In genomic region chr2:117871507-117872282, GRCm38 (mm10) we compare ENCODE assay signal across 18 mouse cellular contexts.
DNase-seq lines count a peak whose midpoint lies in the region; ATAC-seq lines count a peak whose summit lies in the region.
"Had no signal": no experiment of that assay in that cellular context is flagged by ENCODE, and none has a peak within 500 bp of the region (broad histone marks: within the 10 kb centered on the region; RNA-seq: fewer than 3 reads in every experiment).

No protein-coding gene starts in this region.

- H3K27me3 ChIP-seq in heart, embryonic 11.5 days (ENCODE audit: control insufficient read depth, insufficient read depth, low read length): no peaks in the 10 kb centered on the region
- H3K27me3 ChIP-seq in midbrain, embryonic 10.5 days (ENCODE audit: low read depth, poor library complexity, severe bottlenecking): no peaks in the 10 kb centered on the region
- H3K27me3 ChIP-seq in midbrain, embryonic 15.5 days (replicated peaks): no peaks in the 10 kb centered on the region
- no peaks in the 10 kb centered on the region for H3K27me3 ChIP-seq in forebrain, embryonic 13.5 days

- no peaks in the 10 kb centered on the region for H3K9me3 ChIP-seq in heart, embryonic 11.5 days (replicated peaks; ENCODE audit: control insufficient read depth, low read length)
- no peaks in the 10 kb centered on the region for H3K9me3 ChIP-seq in midbrain, embryonic 10.5 days (replicated peaks)
- H3K9me3 ChIP-seq in midbrain, embryonic 15.5 days: no peaks in the 10 kb centered on the region
- no peaks in the 10 kb centered on the region for H3K9me3 ChIP-seq in forebrain, embryonic 13.5 days (replicated peaks)

- H3K36me3 ChIP-seq in heart, embryonic 11.5 days (ENCODE audit: control insufficient read depth, insufficient read depth, low read length): no peaks in the 10 kb centered on the region
- H3K36me3 ChIP-seq in midbrain, embryonic 10.5 days: no peaks in the 10 kb centered on the region
- no peaks in the 10 kb centered on the region for H3K36me3 ChIP-seq in midbrain, embryonic 15.5 days (replicated peaks)
- H3K36me3 ChIP-seq in forebrain, embryonic 13.5 days (ENCODE audit: poor library complexity, severe bottlenecking): no peaks in the 10 kb centered on the region

- peak; percentile 35 for DNase-seq in heart, adult 11 months
- DNase-seq in midbrain, embryonic 10.5 days (ENCODE audit: low spot score): peak; percentile 37
- peak; percentile 21 for DNase-seq in ZHBTc4 (ENCODE audit: low read depth, low spot score)
- DNase-seq in adipocyte (ENCODE audit: low spot score): no peak
- DNase-seq: adrenal gland, postnatal 14 days; B cell, adult 2 months; cerebellum, adult 11 months; gastrocnemius, postnatal 14 days; heart, postnatal 4 days; kidney, adult 8-10 months; kidney, postnatal 25 days; liver; thymus, postnatal 36 days had no signal

- no peak for ATAC-seq in heart, embryonic 11.5 days (replicated peaks; ENCODE audit: insufficient number of reproducible peaks, low FRiP score, low TSS enrichment)
- no peak for ATAC-seq in midbrain, embryonic 15.5 days (replicated peaks)
- peak; percentile 36; the same call in 1 of the 2 replicates for ATAC-seq in forebrain, embryonic 13.5 days
- no peak for ATAC-seq in megakaryocyte, adult 5-6 weeks (ENCODE audit: poor library complexity, severe bottlenecking)
- ATAC-seq: lung, postnatal 0 days had no signal

- no peak overlapping the region for H3K4me3 ChIP-seq in heart, embryonic 11.5 days (ENCODE audit: low read depth, low read length)
- no peak overlapping the region for H3K4me3 ChIP-seq in midbrain, embryonic 10.5 days
- no peak overlapping the region for H3K4me3 ChIP-seq in midbrain, embryonic 15.5 days
- H3K4me3 ChIP-seq in forebrain, embryonic 13.5 days: no peak overlapping the region

- no peak overlapping the region for H3K9ac ChIP-seq in heart, embryonic 11.5 days (ENCODE audit: low read depth, low read length)
- no peak overlapping the region for H3K9ac ChIP-seq in midbrain, embryonic 15.5 days
- no peak overlapping the region for H3K9ac ChIP-seq in forebrain, embryonic 13.5 days

- 54% methylated on average over 9 of the region's 9 CpGs for WGBS in heart, embryonic 11.5 days (ENCODE audit: insufficient replicate concordance)
- 30% methylated on average over 9 of the region's 9 CpGs for WGBS in midbrain, embryonic 10.5 days
- WGBS in midbrain, embryonic 15.5 days: 30% methylated on average over 9 of the region's 9 CpGs
- 23% methylated on average over 9 of the region's 9 CpGs for WGBS in forebrain, embryonic 13.5 days

- peaks cover 6% of the 10 kb centered on the region; the same call in 1 of the 2 replicates for H3K4me1 ChIP-seq in heart, embryonic 11.5 days (ENCODE audit: control insufficient read depth, insufficient read depth, low read length)
- H3K4me1 ChIP-seq in midbrain, embryonic 10.5 days: peaks cover 34% of the 10 kb centered on the region
- H3K4me1 ChIP-seq in midbrain, embryonic 15.5 days: no peaks in the 10 kb centered on the region
- H3K4me1 ChIP-seq in forebrain, embryonic 13.5 days: peaks cover 15% of the 10 kb centered on the region

- H3K27ac ChIP-seq in heart, embryonic 11.5 days (ENCODE audit: low read depth, low read length): no peak overlapping the region
- peak overlapping the region; percentile 79 for H3K27ac ChIP-seq in midbrain, embryonic 10.5 days (replicated peaks)
- no peak overlapping the region for H3K27ac ChIP-seq in midbrain, embryonic 15.5 days
- H3K27ac ChIP-seq in forebrain, embryonic 13.5 days: no peak overlapping the region

- no peak overlapping the region for H3K4me2 ChIP-seq in heart, embryonic 11.5 days
- H3K4me2 ChIP-seq in midbrain, embryonic 15.5 days: no peak overlapping the region
- H3K4me2 ChIP-seq in forebrain, embryonic 13.5 days: no peak overlapping the region
